Mouse (Mus musculus) megakaryocyte progenitor cell, adult 5-6 weeks (primary cell): ENCODE measurements around the gene Tmem202. TPM values are rescaled to one million over a fixed set of nuclear protein-coding genes. Genes with fewer than 3 reads are reported as not detected.
A peak's percentile ranks its signal among the peaks of the same experiment; 100 is the strongest.

Experiments
- ATAC-seq: replicated peaks from 2 replicates; pipeline ENCODE4 v1.8.0; 2016; ENCODE audit warnings: mild to moderate bottlenecking, moderate TSS enrichment, inconsistent platforms; ENCODE audit not compliant: poor library complexity
- total RNA-seq, 2 experiments: library from RNA; stranded (forward) in 1 of 2; stranded (reverse) in 1 of 2; fragments of 157-497, 149-512 nt in 1 of 2; fragments of 200-1000 nt in 1 of 2; gene quantifications; 2 replicates each; pipeline versions ENCODE4 v1.2.3 to v1.2.4; 2015 to 2017

Gene Tmem202
- 0.17 TPM in 1 of 2 replicates, not detected in the other for total RNA-seq (2015)
- total RNA-seq (2017): not detected in 2 replicates

DNA sequence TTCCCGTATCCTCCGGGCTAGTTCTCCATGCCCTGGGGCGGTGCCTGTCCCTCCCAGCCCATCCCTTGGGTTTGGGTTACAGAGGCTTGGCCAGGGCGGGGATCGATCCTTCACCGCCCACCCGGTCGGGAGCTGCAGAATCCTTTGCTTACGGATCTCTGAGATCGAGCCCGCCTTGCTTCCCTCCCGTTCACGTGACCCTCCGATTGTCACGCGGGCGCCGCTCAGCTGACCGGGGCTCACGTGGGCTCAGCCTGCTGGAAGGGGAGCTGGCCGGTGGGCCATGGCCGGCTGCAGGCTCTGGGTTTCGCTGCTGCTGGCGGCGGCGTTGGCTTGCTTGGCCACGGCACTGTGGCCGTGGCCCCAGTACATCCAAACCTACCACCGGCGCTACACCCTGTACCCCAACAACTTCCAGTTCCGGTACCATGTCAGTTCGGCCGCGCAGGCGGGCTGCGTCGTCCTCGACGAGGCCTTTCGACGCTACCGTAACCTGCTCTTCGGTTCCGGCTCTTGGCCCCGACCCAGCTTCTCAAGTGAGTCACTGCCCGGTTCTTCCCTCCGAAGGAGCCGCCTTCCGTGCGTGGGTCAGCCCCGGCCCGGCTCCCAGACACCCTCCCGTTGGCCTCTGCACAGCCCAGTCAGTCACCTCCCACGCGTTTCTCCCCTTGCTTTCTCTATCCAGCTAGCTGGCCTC, at the start of gene Tmem202, which contains the start of gene Hexa:
Tmem202 (minus strand) TSS at position 407 of the 697 bp plus-strand sequence.
Hexa (plus strand) TSS at position 100 of the 697 bp plus-strand sequence.
- peak; percentile 58 for ATAC-seq

DNA sequence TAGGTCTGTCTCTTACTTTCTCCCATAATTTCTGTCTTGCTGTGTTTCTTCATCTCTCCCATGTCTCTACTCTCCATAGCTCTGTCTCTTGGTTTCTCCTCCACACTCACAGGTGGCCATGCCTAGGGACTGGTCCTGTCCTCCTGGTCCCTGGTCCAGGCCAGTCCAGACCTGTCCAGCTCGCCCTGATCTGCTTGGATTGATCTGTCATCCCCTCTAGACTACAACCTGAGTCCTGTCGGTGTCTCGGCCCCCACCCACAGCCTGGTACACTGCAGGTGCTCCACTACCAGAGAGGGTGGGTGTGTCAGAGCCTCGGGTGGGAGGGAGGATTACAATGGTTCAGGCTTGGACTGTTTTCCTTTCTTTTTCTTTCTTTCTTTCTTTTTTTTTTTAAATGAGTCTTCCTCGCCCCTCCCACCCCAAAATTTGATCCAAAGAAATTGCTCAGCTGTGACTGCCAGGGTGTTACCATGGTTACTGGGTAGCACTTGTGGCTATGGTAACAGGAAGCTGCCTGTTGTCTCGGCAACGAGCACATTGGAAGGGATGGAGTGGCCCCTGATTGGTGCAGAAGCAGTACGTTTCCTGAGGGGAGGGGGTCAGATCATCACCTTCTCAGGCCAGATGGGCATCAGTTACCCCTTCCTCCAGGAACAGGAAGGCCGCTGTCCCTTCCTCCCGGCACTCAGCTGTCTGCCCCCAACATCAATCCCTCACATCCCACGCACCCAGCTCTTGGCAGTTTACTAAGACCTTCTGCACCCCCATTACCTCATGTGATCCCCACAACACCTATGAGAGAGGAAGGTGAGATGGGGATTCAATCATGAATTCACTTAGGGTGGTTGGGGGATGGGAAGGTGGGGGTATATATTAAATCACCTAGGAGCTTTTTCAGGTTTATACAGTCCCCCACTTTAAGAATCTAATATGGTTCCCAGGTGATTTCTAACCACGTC, 49.3 kb upstream of the Tmem202 start:
- no peak for ATAC-seq

DNA sequence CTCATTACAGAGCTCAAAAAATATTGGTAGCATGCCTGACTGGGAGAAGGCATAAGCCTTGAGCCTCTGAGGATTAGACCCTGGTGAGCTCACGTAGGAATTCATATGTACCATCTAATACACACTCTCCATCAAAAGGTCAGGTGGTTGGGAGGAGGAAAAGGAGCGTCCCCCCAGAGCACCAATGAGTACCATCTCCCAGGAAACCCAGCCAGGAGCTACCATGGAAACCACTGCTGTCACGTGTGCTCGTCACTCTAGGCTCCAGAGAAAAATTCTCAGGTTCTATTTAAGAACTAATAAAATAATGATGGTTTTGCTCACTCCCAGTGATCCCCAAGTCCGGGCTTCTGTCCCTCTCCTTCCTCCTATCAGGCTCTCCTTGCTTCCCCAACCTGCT, 48.6 kb upstream of the Tmem202 start:
- no peak for ATAC-seq

DNA sequence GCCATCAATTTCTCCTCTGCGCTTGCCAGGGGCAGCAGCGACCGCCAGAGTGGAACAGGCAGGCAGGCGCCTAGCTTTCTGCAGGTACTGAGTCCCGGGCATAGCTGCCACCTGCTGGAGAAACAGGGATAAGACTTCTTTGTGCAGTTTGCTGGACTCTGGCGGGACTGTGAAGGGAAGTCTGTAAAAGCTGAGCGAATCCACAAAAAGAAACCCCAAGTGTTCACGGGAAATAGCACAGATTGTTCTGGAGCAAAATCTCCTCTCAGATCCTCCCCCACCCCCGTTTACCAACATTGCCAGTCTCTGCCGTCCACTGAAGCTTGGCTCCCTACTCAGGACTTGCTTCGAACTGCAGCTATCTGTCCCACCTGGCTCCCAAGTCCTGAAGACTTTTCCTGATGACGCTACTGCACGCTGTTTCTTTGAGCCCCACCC, 45.2 kb upstream of the Tmem202 start:
- ATAC-seq: peak; percentile 94

DNA sequence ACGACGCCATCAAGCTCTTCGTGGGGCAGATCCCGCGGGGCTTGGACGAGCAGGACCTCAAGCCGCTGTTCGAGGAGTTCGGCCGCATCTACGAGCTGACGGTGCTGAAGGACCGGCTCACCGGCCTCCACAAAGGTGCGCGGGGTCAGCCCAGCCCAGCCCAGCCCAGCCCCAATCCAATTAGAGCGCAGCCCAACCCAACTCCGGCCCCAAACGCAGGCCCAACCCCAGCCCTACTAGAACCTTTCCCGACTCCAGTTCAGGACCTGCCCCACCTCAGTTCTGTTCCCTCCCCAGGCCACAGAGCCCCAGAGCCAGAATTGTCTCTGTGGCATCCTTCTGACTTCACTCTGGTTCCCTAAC, 38.8 kb upstream of the Tmem202 start:
- ATAC-seq: no peak

DNA sequence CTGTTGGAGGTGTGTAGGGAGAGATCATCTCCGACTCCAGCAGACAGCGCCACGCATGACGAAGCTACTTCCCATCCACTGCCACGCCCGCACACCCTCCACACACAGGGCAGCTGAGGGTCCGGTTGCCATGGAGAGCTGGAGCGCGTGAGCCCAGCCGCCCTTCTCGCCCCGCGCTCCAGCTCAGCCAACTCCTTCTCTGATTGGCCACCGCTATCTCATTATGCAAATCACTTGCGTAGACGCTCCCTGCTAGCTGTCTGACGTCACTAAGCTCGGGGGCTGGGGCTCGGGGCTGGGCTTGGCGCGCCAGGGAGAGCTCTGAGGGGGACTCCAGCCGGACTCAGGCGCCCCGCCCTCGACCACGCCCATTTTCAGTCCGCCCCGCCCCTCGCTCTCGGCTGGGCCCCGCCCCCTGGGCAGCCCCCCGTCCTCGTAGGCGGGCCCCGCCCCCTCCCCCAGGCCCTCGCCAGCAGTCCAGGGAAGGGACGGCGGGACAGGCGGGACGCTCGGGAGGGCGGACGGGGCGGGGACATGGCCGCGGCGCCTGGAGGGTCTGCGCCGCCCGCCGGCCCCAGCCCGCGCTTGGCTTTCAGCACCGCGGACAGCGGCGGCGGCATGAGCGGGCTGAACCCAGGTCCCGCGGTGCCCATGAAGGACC, 38.3 kb upstream of the Tmem202 start, which contains the start of gene Celf6:
Celf6 (plus strand) TSS at position 74 of the 661 bp plus-strand sequence.
- peak; percentile 95 for ATAC-seq

- ATAC-seq: no peak
These were observed 37.8 kb upstream of the Tmem202 start for GRCm38 (mm10) chr9:59577401-59577800.

DNA sequence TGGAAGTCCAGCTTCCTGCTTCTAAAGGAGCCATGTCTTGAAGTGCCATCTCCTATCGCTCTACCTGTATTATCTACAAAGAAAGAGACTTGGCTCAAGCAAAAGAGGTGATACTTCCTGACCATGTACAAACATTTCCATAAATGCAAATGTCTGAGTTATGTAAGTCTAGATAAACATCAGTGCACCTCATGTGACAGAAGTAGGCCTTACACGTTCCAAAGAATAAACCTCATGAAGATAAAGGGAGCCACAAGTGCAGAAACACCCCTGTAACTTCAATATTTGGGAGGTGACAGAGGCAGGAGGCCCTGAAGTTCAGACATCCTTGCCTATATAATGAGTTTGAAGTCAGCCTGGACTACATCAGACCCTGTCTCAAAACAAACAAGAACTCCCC, 32.2 kb upstream of the Tmem202 start:
- no peak for ATAC-seq

GRCm38 (mm10) chr9:59567111-59567510, 27.5 kb upstream of the Tmem202 start:
- ATAC-seq: peak; percentile 91

DNA sequence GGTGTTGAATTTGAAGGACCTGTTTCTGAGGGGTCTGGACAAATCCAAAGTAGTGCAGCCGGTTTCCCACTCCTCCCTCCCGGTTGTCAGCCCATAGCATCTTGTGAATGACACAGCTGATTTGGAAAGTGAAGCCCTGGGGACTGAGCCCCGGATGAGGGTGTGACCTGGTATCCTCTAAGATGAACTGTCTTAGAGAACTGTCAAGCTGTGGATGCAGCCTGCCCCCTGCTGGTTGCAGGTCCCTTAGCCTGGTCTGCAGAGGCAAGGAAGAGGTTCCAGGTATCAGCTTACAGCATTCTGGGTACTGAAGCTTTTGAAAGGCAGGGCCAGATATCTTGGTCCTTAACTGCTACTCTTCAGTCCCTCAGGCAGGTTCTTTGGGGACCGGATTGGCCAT, 26.0 kb upstream of the Tmem202 start:
- peak; percentile 84 for ATAC-seq

GRCm38 (mm10) chr9:59553719-59554118, 14.1 kb upstream of the Tmem202 start:
- ATAC-seq: no peak

DNA sequence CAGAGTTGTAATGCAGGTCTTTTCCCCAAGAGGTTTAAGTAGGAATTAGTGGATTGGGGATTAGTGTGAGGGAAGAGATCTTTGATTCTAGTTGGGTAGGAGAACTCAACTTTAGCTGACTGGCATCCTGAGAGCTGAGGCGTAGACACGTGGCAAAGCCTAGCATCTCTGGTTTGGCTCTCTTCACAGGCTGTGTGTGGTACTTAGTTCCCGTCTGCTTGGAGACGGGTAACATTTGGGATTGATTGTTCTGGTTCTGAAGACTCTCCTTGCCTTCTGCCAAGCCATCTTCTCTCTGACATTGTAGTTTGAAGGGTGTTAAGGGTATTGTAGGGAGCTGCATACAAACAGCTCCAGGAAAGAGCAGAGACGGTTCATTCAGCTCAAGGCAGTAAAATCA, 13.0 kb upstream of the Tmem202 start:
- no peak for ATAC-seq

DNA sequence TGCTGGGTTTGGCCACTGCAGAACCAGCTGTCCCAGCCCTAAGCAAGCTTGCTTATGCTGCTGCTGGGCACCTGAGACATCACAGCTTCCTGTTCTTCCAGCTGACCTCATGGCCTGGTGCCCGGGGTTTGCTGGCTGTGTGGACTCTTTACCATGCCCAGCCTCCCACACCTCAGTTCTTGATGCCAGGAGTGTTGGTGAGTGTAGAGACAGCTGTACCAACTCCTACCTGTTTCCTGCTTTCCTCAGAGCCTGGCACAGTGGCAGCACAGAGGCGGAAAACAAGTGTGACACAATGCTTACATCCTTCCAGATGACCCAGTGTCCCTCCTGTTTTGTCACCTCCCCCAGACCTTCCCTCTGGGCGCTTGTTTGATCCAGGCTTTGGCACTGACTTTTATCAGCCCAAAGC, 12.0 kb upstream of the Tmem202 start:
- 0 out of 2 replicates have a peak, but pooled peaks have one; percentile 13 for ATAC-seq

- ATAC-seq: peak; percentile 60
These were observed 11.4 kb upstream of the Tmem202 start for GRCm38 (mm10) chr9:59551017-59551416.

DNA sequence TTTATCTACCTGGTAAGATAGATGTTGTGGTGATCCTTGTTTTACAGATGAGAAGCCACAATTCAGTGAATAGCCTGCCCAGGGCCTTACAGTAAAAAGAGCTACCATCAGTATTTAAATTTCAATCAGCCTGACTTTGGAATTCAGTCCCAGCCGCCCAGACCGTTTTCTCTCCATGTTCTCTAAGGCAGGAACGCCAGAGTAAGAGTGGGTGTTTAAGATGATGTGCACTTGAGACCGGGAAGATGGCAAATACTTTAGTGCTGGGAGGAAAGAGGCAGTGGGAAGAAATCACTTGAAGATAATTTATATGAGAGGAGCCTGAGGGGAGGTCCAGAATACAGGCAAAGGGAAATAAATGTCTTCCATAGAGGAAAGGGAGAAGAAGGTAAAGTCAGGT, 10.4 kb upstream of the Tmem202 start:
- no peak for ATAC-seq

GRCm38 (mm10) chr9:59548961-59549487, 9.4 kb upstream of the Tmem202 start:
- no peak for ATAC-seq

GRCm38 (mm10) chr9:59547869-59548268, 8.2 kb upstream of the Tmem202 start:
- ATAC-seq: no peak

- ATAC-seq: peak; percentile 80
These were observed 5.1 kb upstream of the Tmem202 start for GRCm38 (mm10) chr9:59544739-59545138.

GRCm38 (mm10) chr9:59542766-59543324, 3.2 kb upstream of the Tmem202 start:
- no peak for ATAC-seq

GRCm38 (mm10) chr9:59541617-59542016, 2.0 kb upstream of the Tmem202 start:
- ATAC-seq: no peak
